Comparison of ENCODE assay signal across 9 mouse cellular contexts in the genomic region with DNA sequence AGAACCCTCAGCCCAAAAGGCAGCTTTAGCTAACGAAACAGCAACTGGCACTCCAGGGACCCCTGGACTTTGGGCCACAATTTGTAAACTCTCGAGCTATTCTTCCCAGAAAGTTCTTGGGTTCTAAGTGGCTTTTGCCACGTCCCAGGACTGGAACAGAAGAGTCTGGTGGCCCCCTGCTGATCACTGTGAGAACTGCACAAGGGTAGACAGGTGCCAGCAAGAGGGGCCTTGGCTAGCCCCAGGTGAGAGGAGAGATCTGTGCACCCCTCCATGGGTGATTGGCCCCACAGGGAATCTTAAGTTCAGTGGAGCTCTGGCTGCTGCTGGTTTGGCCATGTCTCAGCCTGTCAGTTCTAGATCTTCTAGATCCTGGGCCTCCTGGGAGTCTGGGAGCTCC. TPM values are rescaled to one million over a fixed set of nuclear protein-coding genes. Genes with fewer than 3 reads are reported as not detected.
DNase-seq lines count a peak whose midpoint lies in the region; TF ChIP-seq lines count a peak whose summit lies in the region.
"Had no signal": no experiment of that assay in that cellular context is flagged by ENCODE, and none has a peak within 500 bp of the region (broad histone marks: within the 10 kb centered on the region; RNA-seq: fewer than 3 reads in every experiment).

No protein-coding gene starts in this region.

- 16% methylated on average over 3 of the region's 3 CpGs for WGBS in heart, adult 2 months

- no peaks in the 10 kb centered on the region for H3K79me2 ChIP-seq in heart, adult 2 months (replicated peaks; ENCODE audit: control insufficient read depth, insufficient read depth, low read length)

- TF ChIP-seq CTCF in heart, adult 2 months (IDR thresholded peaks at IDR 0.05): peak; percentile 96

- no peak overlapping the region for H3K9ac ChIP-seq in heart, adult 2 months (ENCODE audit: low read depth, low read length)

- no peak overlapping the region for H3K4me3 ChIP-seq in heart, adult 2 months

- DNase-seq in CD4-positive, CD25-positive, alpha-beta regulatory T cell, adult 2 months (ENCODE audit: low read depth, low spot score): peak; percentile 71
- peak; percentile 76 for DNase-seq in ZHBTc4 (ENCODE audit: low read depth, low spot score)
- DNase-seq in embryo, embryonic 11.5 days (ENCODE audit: low read depth, low spot score): peak; percentile 46
- peak; percentile 54 to 82 for DNase-seq in heart, adult 2 months
- peak; percentile 43 for DNase-seq in layer of hippocampus, adult 9-10 months (ENCODE audit: low spot score)
- DNase-seq in lung, postnatal 36 days: peak; percentile 86
- peak; percentile 78 for DNase-seq in right cerebral cortex, postnatal 14 days
- DNase-seq in urinary bladder, postnatal 4 days (ENCODE audit: low spot score in 2 of 2): peak; percentile 50 to 80

- H3K36me3 ChIP-seq in heart, adult 2 months (ENCODE audit: control insufficient read depth, insufficient read depth, low read length): no peaks in the 10 kb centered on the region

- H3K27ac ChIP-seq in heart, adult 2 months: no peak overlapping the region

- H3K4me1 ChIP-seq in heart, adult 2 months (ENCODE audit: control insufficient read depth, insufficient read depth, low read length): peaks cover 2% of the 10 kb centered on the region; the same call in 1 of the 2 replicates

- TF ChIP-seq EP300 in heart, adult 2 months (IDR thresholded peaks at IDR 0.05; ENCODE audit: insufficient read depth, low read depth, low read length): no peak

- no peaks in the 10 kb centered on the region for H3K27me3 ChIP-seq in heart, adult 2 months (ENCODE audit: control insufficient read depth, insufficient read depth, low read length)

- intact Hi-C loops in heart, adult 2 months (cut with DNase I): loop anchor here (1.0 to 10.0 kb wide), 4 partner anchors 74 to 391 kb away; partner anchors contain the start of gene Prss56

- no peak for TF ChIP-seq POLR2A in heart, adult 2 months (IDR thresholded peaks at IDR 0.05; ENCODE audit: insufficient read depth, low read depth, low read length)

RNA-seq across cellular contexts. Expression of gene Alppl2, which starts 48.6 kb away (rescaled TPM):
- not detected for total RNA-seq in heart, adult 2 months (2021)
- not detected in 2 replicates for polyA plus RNA-seq in heart, adult 2 months (2012; rRNA removed)
- polyA plus RNA-seq: heart, embryonic 16.5 days had no signal
